Mouse (Mus musculus) embryonic facial prominence, embryonic 15.5 days (tissue): ENCODE measurements at regions not wholly inside any gene's neighbourhood (a gene's known extent, or its start where the extent isn't known, plus 50 kb on each side); places are given as distances from the start of the nearest gene placed in this dataset.

Experiments
- ATAC-seq: fragments of 200-750 bp; cut with Nextera tagmentation; 2 replicates; pipeline ENCODE4 v1.8.0; 2017; ENCODE audit warnings: low read depth, moderate TSS enrichment; ENCODE audit not compliant: insufficient number of reproducible peaks, low FRiP score, low TSS enrichment
- H3K27ac ChIP-seq: fragments of 300-500 bp; sonication (generic); replicated peaks from 2 replicates; pipeline ENCODE4 v1.5.1; 2015; ENCODE audit warnings: mild to moderate bottlenecking, inconsistent platforms
- H3K27me3 ChIP-seq: fragments of 300-500 bp; sonication (generic); 2 replicates; pipeline ENCODE4 v1.6.1; 2015; ENCODE audit warnings: inconsistent platforms
- H3K36me3 ChIP-seq: fragments of 300-500 bp; sonication (generic); 2 replicates; pipeline ENCODE4 v1.6.1; 2015; ENCODE audit warnings: mild to moderate bottlenecking, inconsistent platforms
- H3K4me1 ChIP-seq: fragments of 300-500 bp; sonication (generic); 2 replicates; pipeline ENCODE4 v1.6.1; 2015; ENCODE audit warnings: inconsistent platforms
- H3K4me2 ChIP-seq: fragments of 300-500 bp; sonication (generic); replicated peaks from 2 replicates; pipeline ENCODE4 v1.6.1; 2015; ENCODE audit warnings: mild to moderate bottlenecking, inconsistent platforms
- H3K4me3 ChIP-seq: fragments of 300-500 bp; sonication (generic); replicated peaks from 2 replicates; pipeline ENCODE4 v1.5.1; 2015; ENCODE audit warnings: mild to moderate bottlenecking, inconsistent platforms
- H3K9ac ChIP-seq: fragments of 300-500 bp; sonication (generic); 2 replicates; pipeline ENCODE4 v1.6.1; 2015; ENCODE audit warnings: inconsistent platforms
- H3K9me3 ChIP-seq: fragments of 300-500 bp; sonication (generic); replicated peaks from 2 replicates; pipeline ENCODE4 v1.6.1; 2016; ENCODE audit warnings: inconsistent platforms
- WGBS: fragments of 180-500 bp; shearing (Covaris S2); methylation state at CpG from one replicate; pipeline ENCODE4 v1.1.7; 2015; 5-methylcytosine and 5-hydroxymethylcytosine counted together

DNA sequence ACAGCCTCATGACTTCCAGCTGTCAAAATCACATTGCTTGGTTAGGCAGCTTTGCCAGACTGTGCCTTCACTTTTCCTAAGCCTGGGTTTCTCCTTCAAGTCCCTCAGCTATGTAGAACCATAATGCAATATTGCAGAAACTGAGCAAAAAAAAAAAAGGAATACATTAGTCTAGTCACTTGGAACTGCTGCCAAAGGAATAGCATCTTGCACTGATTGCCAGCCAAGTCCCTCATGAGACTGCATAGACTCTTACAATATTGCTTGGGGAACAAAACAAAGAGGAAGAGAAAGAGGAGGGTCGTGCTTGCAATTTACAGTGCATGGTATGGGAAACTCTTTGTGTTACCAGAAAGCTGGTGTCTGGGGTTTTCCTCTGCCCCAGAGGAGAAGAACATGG, 179.8 kb upstream of the Zfp462 start:
- Histone ChIP-seq H3K4me2 (no peak overlapping the region), H3K9ac (no peak overlapping the region), H3K27me3 (no peaks in the 10 kb centered on the region), H3K4me1 (0 out of 2 replicates have a peak, but pooled peaks cover 10% of the 10 kb centered on the region), H3K36me3 (no peaks in the 10 kb centered on the region), H3K4me3 (no peak overlapping the region), H3K9me3 (no peaks in the 10 kb centered on the region), H3K27ac (no peak overlapping the region)
- 36% methylated on average over 1 of the region's 1 CpGs for WGBS
- no peak for ATAC-seq

DNA sequence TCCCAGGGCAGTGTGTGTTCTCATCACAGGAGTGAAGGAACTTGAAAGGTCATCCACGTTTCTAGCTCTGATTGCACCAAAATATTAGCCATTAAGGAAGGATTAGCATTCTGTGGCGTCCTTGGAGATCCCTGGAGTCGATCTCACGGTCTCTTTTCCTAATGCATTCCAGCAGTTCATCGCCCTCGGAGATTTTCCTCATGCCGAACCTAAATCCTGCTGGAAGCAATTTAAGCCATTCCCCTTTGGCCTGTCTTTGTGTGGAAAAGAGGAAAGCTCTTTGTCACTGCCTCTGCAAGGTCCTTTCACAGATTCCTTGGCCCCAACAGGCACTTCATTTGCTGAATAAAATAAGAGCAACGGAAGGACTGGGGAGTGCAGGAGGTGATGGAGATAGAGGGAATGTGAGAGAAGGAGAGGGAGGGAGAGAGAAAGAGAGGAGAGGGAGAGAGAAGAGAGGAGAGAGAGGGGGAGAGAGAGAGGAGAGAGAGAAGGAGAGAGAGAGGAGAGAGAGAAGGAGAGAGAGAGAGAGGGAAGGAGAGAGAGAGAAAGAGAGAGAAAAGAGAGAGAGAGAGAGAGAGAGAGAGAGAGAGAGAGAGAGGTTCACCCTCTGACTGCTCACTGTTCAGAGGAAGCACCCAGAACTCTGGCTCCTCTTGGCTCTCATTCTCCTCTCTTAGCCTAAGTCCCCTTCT, 177.2 kb upstream of the Zfp462 start:
- H3K9me3 ChIP-seq = no peaks in the 10 kb centered on the region
- 14% methylated on average over 8 of the region's 8 CpGs for WGBS
- H3K4me2 ChIP-seq = no peak overlapping the region
- H3K4me1 ChIP-seq = 0 out of 2 replicates have a peak, but pooled peaks cover 6% of the 10 kb centered on the region
- no peak overlapping the region for H3K27ac ChIP-seq
- no peaks in the 10 kb centered on the region for H3K36me3 ChIP-seq
- no peak for ATAC-seq
- H3K27me3 ChIP-seq = no peaks in the 10 kb centered on the region
- no peak overlapping the region for H3K9ac ChIP-seq
- H3K4me3 ChIP-seq = no peak overlapping the region

DNA sequence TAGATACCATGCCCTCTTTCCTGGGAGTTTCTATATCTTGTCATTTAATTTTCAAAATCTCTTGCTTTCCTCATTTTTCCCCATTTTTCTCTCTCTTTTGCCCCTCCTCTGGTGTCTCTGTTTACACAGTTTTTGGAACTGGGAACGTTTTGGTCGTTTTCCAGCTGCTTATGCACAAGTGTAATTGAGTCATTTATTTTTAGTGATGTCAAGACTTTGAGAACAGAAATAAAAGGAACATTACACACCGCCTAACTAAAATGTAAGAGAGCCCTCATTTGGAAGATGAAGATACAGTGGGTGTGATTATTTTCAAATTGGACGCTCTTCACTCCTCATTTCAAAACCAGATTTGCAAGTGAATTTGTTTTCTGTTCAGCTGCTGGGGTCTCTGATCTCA, 176.0 kb upstream of the Zfp462 start:
- no peak for ATAC-seq
- no peaks in the 10 kb centered on the region for H3K27me3 ChIP-seq

DNA sequence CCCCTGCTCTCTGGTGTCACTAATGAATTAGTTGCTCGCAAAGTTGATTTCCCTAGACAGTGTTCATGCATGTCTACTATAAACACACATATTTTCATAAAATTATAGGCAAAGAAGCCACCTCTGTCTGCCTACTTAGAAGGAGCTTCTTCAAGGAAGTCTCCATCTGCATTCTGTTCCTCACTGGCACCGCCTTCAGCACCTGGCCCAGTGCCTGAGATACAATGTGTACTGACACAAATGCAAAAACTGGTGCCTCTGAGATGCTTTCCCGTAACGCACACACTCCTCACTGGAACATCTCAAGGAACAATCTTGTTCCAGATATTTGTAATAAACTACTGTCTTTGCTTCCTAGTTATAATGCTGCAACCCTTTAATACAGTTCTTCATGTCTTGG, 170.8 kb upstream of the Zfp462 start:
- ATAC-seq = no peak
- no peak overlapping the region for H3K4me2 ChIP-seq
- H3K4me3 ChIP-seq = no peak overlapping the region
- no peak overlapping the region for H3K9ac ChIP-seq
- no peaks in the 10 kb centered on the region for H3K4me1 ChIP-seq
- no peak overlapping the region for H3K27ac ChIP-seq
- H3K9me3 ChIP-seq = no peaks in the 10 kb centered on the region
- H3K36me3 ChIP-seq = no peaks in the 10 kb centered on the region
- WGBS = 83% methylated on average over 4 of the region's 4 CpGs
- no peaks in the 10 kb centered on the region for H3K27me3 ChIP-seq

More for the DNA sequence above, 176.0 kb upstream of the Zfp462 start:
- Histone ChIP-seq H3K4me2 (no peak overlapping the region), H3K4me3 (no peak overlapping the region), H3K4me1 (0 out of 2 replicates have a peak, but pooled peaks cover 6% of the 10 kb centered on the region), H3K27ac (no peak overlapping the region), H3K36me3 (no peaks in the 10 kb centered on the region), H3K9me3 (no peaks in the 10 kb centered on the region), H3K9ac (no peak overlapping the region)
- WGBS = 58% methylated on average over 4 of the region's 4 CpGs

GRCm38 (mm10) chr4:54774717-54775116, 170.1 kb upstream of the Zfp462 start:
- Histone ChIP-seq H3K4me2 (no peak overlapping the region), H3K27me3 (no peaks in the 10 kb centered on the region), H3K27ac (no peak overlapping the region), H3K4me1 (no peaks in the 10 kb centered on the region), H3K4me3 (no peak overlapping the region), H3K9me3 (no peaks in the 10 kb centered on the region), H3K36me3 (no peaks in the 10 kb centered on the region), H3K9ac (no peak overlapping the region)
- ATAC-seq = no peak

DNA sequence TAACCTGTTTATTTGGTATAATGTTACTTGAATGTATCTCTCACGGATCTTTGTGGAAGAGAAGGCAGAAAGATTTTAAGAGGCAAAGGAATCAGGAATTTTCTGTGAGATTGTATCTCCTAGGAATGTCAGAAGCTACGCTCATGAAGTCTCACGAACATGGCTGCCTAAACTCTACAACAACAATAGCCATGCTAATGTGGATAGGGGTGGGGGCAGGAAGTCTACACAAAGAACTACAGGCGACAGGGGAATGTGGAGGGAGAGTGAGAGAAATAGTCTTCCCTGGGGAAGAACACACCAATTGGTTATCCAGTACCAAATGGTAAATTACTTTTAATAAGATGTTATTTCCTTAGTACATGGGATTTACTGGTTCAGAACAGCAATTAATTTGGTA, 164.3 kb upstream of the Zfp462 start:
- no peaks in the 10 kb centered on the region for H3K36me3 ChIP-seq
- no peaks in the 10 kb centered on the region for H3K4me1 ChIP-seq
- H3K9ac ChIP-seq = no peak overlapping the region
- H3K27me3 ChIP-seq = no peaks in the 10 kb centered on the region
- no peak overlapping the region for H3K4me2 ChIP-seq
- H3K9me3 ChIP-seq = no peaks in the 10 kb centered on the region
- H3K27ac ChIP-seq = no peak overlapping the region
- WGBS = 58% methylated on average over 4 of the region's 4 CpGs
- H3K4me3 ChIP-seq = no peak overlapping the region
- no peak for ATAC-seq

DNA sequence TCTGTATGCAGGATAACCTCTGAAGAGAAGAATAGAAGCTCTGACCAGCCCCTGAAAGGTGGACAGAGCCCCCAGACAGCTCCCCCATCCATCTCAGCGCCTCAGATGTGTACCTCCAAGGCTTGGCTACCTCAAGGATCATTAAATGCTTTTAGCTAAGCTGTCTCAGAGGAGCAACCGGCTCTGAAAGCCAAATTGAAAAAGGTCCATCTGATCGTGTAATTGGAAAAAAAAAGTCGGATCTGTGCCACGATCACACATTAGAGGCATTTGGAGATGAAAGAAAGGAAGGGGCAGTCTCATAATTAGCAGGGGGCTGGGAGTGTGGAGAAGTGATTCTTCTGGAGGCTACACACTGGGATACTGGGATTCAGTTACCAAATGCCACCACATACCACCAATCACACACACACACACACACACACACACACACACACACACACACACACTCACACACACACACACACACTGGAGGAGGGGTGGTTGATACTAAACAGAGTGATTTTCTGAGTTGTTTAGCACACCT, 153.6 kb upstream of the Zfp462 start:
- Histone ChIP-seq H3K27ac (no peak overlapping the region), H3K36me3 (no peaks in the 10 kb centered on the region), H3K9me3 (no peaks in the 10 kb centered on the region), H3K9ac (no peak overlapping the region), H3K4me2 (no peak overlapping the region), H3K27me3 (no peaks in the 10 kb centered on the region), H3K4me1 (0 out of 2 replicates have a peak, but pooled peaks cover 5% of the 10 kb centered on the region), H3K4me3 (no peak overlapping the region)
- WGBS = 44% methylated on average over 5 of the region's 5 CpGs
- no peak for ATAC-seq

GRCm38 (mm10) chr4:54793857-54794256, 151.0 kb upstream of the Zfp462 start:
- Histone ChIP-seq H3K4me3 (no peak overlapping the region), H3K27ac (no peak overlapping the region), H3K36me3 (no peaks in the 10 kb centered on the region), H3K9ac (no peak overlapping the region), H3K9me3 (no peaks in the 10 kb centered on the region), H3K4me2 (no peak overlapping the region), H3K27me3 (no peaks in the 10 kb centered on the region), H3K4me1 (0 out of 2 replicates have a peak, but pooled peaks cover 5% of the 10 kb centered on the region)
- WGBS = 94% methylated on average over 2 of the region's 2 CpGs
- ATAC-seq = no peak

- Histone ChIP-seq H3K36me3 (no peaks in the 10 kb centered on the region), H3K9ac (no peak overlapping the region), H3K27me3 (no peaks in the 10 kb centered on the region), H3K9me3 (no peaks in the 10 kb centered on the region), H3K4me1 (0 out of 2 replicates have a peak, but pooled peaks cover 5% of the 10 kb centered on the region), H3K4me3 (no peak overlapping the region), H3K4me2 (no peak overlapping the region), H3K27ac (no peak overlapping the region)
- WGBS = 17% methylated on average over 3 of the region's 3 CpGs
- ATAC-seq = no peak
These were observed 149.6 kb upstream of the Zfp462 start for GRCm38 (mm10) chr4:54795246-54795645.

- ATAC-seq = no peak
- no peaks in the 10 kb centered on the region for H3K36me3 ChIP-seq
- H3K9ac ChIP-seq = no peak overlapping the region
- no peak overlapping the region for H3K4me3 ChIP-seq
- no peaks in the 10 kb centered on the region for H3K27me3 ChIP-seq
- H3K27ac ChIP-seq = no peak overlapping the region
- 0 out of 2 replicates have a peak, but pooled peaks cover 5% of the 10 kb centered on the region for H3K4me1 ChIP-seq
- WGBS = 84% methylated on average over 5 of the region's 5 CpGs
- H3K4me2 ChIP-seq = no peak overlapping the region
- no peaks in the 10 kb centered on the region for H3K9me3 ChIP-seq
These were observed 146.3 kb upstream of the Zfp462 start for GRCm38 (mm10) chr4:54798523-54798922.

GRCm38 (mm10) chr4:54811163-54811562, 133.7 kb upstream of the Zfp462 start:
- ATAC-seq = no peak
- no peaks in the 10 kb centered on the region for H3K27me3 ChIP-seq
- H3K4me2 ChIP-seq = no peak overlapping the region
- WGBS = 70% methylated on average over 3 of the region's 3 CpGs
- H3K9ac ChIP-seq = no peak overlapping the region
- H3K36me3 ChIP-seq = no peaks in the 10 kb centered on the region
- H3K4me3 ChIP-seq = no peak overlapping the region
- no peaks in the 10 kb centered on the region for H3K9me3 ChIP-seq
- H3K27ac ChIP-seq = no peak overlapping the region
- H3K4me1 ChIP-seq = no peaks in the 10 kb centered on the region
